Mouse (Mus musculus) liver, embryonic 14.5 days (tissue): ENCODE results near the gene H2-Eb1. TPM values are rescaled to one million over a fixed set of nuclear protein-coding genes. Genes with fewer than 3 reads are reported as not detected.
A peak's percentile ranks its signal among the peaks of the same experiment; 100 is the strongest.

Source experiments
- ATAC-seq: fragments of 200-750 bp; cut with Nextera tagmentation; 2 replicates; pipeline ENCODE4 v1.8.0; 2017; ENCODE audit warnings: moderate number of reproducible peaks, mild to moderate bottlenecking, moderate library complexity; ENCODE audit not compliant: insufficient read depth
- DNase-seq, 3 experiments: peaks; one replicate each; pipeline ENCODE4 v3.0.0-alpha.2; 2012 to 2013; ENCODE audit warnings: low read depth in 3 of 3, low spot score in 3 of 3
- H3K27ac ChIP-seq: fragments of 300-500 bp; sonication (generic); 2 replicates; pipeline ENCODE4 v1.5.1; 2014; ENCODE audit warnings: moderate library complexity, mild to moderate bottlenecking, control low read depth, inconsistent platforms
- H3K27me3 ChIP-seq: fragments of 300-500 bp; sonication (generic); 2 replicates; pipeline ENCODE4 v1.6.1; 2014; ENCODE audit warnings: mild to moderate bottlenecking, low read length, moderate library complexity; ENCODE audit not compliant: control insufficient read depth, insufficient read depth
- H3K36me3 ChIP-seq: fragments of 300-500 bp; sonication (generic); replicated peaks from 2 replicates; pipeline ENCODE4 v1.6.1; 2014; ENCODE audit warnings: low read depth; ENCODE audit not compliant: control insufficient read depth, insufficient read depth
- H3K4me1 ChIP-seq, 2 experiments: fragments of 200-500 bp in 1 of 2; fragments of 300-500 bp in 1 of 2; sonication (generic) in 1 of 2; replicated peaks; 2 replicates each; pipeline ENCODE4 v1.6.1; 2012 to 2014; ENCODE audit warnings: antibody characterized with exemption in 1 of 2, inconsistent platforms in 1 of 2, low read length in 1 of 2; ENCODE audit not compliant: control insufficient read depth in 2 of 2, insufficient read depth in 2 of 2
- H3K4me2 ChIP-seq: fragments of 300-500 bp; sonication (generic); 2 replicates; pipeline ENCODE4 v1.6.1; 2014; ENCODE audit warnings: low read depth, mild to moderate bottlenecking, control low read depth, moderate library complexity
- H3K4me3 ChIP-seq, 2 experiments: fragments of 200-500 bp in 1 of 2; fragments of 300-500 bp in 1 of 2; sonication (generic) in 1 of 2; 2 replicates each; pipeline ENCODE4 v1.5.1; 2012 to 2014; ENCODE audit warnings: low read depth in 2 of 2, low read length in 2 of 2, mild to moderate bottlenecking in 2 of 2, control low read depth in 1 of 2, inconsistent platforms in 1 of 2, moderate library complexity in 1 of 2; ENCODE audit not compliant: insufficient read depth in 1 of 2
- H3K9ac ChIP-seq: fragments of 300-500 bp; sonication (generic); replicated peaks from 2 replicates; pipeline ENCODE4 v1.6.1; 2014; ENCODE audit warnings: mild to moderate bottlenecking, control low read depth, moderate library complexity
- H3K9me3 ChIP-seq: fragments of 300-500 bp; sonication (generic); 2 replicates; pipeline ENCODE4 v1.6.1; 2016; ENCODE audit warnings: low read length, mixed read lengths; ENCODE audit not compliant: control insufficient read depth
- CTCF ChIP-seq: IDR thresholded peaks from 2 replicates; pipeline ENCODE4 v1.5.1; 2016; ENCODE audit warnings: antibody characterized with exemption, low read depth, control low read depth
- EP300 ChIP-seq: IDR thresholded peaks from 2 replicates; pipeline ENCODE4 v1.6.1; 2016; ENCODE audit warnings: antibody characterized with exemption, low read depth
- WGBS: fragments of 180-500 bp; shearing (Covaris S2); extraction: QIAGEN DNeasy Blood & Tissue Kit; methylation state at CpG from one replicate; pipeline ENCODE4 v1.1.7; 2014; ENCODE audit not compliant: insufficient replicate concordance; 5-methylcytosine and 5-hydroxymethylcytosine counted together
- polyA plus RNA-seq, 2 experiments: library from polyadenylated mRNA; depleted of rRNA in 1 of 2; stranded (reverse) in 1 of 2; unstranded in 1 of 2; fragments of >200 nt; fragmentation: Nextera tagmentation in 1 of 2; extraction: Ambion mirVana in 1 of 2; gene quantifications; 2 replicates each; pipeline versions ENCODE4 v1.2.1 to v1.2.3; 2012 to 2014

The H2-Eb1 gene
- polyA plus RNA-seq, 2 experiments: 0.65 to 0.80 TPM

DNA sequence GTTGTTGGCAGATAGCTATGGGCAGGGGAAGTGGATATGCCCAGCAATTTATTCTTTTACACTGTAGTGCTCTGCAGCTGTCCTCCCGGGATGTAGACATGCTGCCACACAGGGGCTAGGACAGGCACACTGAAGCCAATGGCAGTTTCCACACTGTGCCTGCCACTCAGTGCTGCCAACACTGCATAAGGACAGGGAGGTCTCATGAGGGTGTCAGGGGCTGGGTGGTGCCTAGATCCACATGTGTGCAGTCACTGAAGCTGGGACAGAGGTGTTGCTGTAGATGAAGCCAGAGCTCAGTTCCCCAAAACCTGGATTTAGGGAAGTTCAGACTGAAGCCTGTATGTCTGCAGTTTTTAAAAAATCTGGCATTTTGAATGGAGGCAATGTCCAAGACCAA is 6.5 kb downstream of the H2-Eb1 start:
- Histone ChIP-seq H3K27me3 (no peaks in the 10 kb centered on the region; the same call in 1 of the 2 replicates), H3K4me1 (0 out of 4 replicates have a peak, but pooled peaks cover 0 to 2% of the 10 kb centered on the region in 2 experiments), H3K27ac (no peak overlapping the region), H3K4me2 (no peak overlapping the region), H3K36me3 (no peaks in the 10 kb centered on the region), H3K9me3 (no peaks in the 10 kb centered on the region), H3K4me3 (no peak overlapping the region), H3K9ac (no peak overlapping the region)
- TF ChIP-seq CTCF: no peak
- no peak for TF ChIP-seq EP300
- DNase-seq (no peak), ATAC-seq (no peak)
- 47% methylated on average over 1 of the region's 1 CpGs for WGBS

- no peak overlapping the region for H3K9ac ChIP-seq
- no peaks in the 10 kb centered on the region for H3K36me3 ChIP-seq
- TF ChIP-seq CTCF (peak; percentile 87), EP300 (no peak)
- DNase-seq (peak in 1 of 3 experiments; percentile 6), ATAC-seq (no peak)
- no peaks in the 10 kb centered on the region for H3K27me3 ChIP-seq
- H3K4me3 ChIP-seq: no peak overlapping the region
- 32% methylated on average over 3 of the region's 3 CpGs for WGBS
- no peaks in the 10 kb centered on the region for H3K9me3 ChIP-seq
- 0 out of 4 replicates have a peak, but pooled peaks cover 0 to 2% of the 10 kb centered on the region in 2 experiments for H3K4me1 ChIP-seq
- H3K27ac ChIP-seq: no peak overlapping the region
- no peak overlapping the region for H3K4me2 ChIP-seq
These were observed 7.7 kb downstream of the H2-Eb1 start for GRCm38 (mm10) chr17:34313393-34313792.

DNA sequence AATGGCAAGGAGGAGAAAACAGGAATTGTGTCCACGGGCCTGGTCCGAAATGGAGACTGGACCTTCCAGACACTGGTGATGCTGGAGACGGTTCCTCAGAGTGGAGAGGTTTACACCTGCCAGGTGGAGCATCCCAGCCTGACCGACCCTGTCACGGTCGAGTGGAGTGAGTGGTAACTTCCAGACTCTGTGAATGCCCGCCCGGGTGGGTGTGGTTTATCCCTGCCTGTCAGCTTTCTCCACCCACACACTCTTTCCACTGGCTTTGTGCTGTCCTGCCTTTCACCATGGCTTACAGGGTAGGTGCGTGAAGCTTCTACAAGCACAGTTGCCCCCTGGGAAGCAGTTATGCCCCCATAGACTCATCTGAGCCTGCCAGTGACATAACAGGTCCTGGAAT is 8.6 kb downstream of the H2-Eb1 start:
- Histone ChIP-seq H3K27ac (no peak overlapping the region), H3K4me3 (no peak overlapping the region), H3K36me3 (no peaks in the 10 kb centered on the region), H3K9ac (no peak overlapping the region), H3K4me2 (no peak overlapping the region), H3K4me1 (0 out of 4 replicates have a peak, but pooled peaks cover 0 to 2% of the 10 kb centered on the region in 2 experiments), H3K27me3 (no peaks in the 10 kb centered on the region), H3K9me3 (no peaks in the 10 kb centered on the region)
- DNase-seq: no peak
- TF ChIP-seq EP300 (no peak), CTCF (no peak)
- 56% methylated on average over 9 of the region's 9 CpGs for WGBS
- no peak for ATAC-seq

DNA sequence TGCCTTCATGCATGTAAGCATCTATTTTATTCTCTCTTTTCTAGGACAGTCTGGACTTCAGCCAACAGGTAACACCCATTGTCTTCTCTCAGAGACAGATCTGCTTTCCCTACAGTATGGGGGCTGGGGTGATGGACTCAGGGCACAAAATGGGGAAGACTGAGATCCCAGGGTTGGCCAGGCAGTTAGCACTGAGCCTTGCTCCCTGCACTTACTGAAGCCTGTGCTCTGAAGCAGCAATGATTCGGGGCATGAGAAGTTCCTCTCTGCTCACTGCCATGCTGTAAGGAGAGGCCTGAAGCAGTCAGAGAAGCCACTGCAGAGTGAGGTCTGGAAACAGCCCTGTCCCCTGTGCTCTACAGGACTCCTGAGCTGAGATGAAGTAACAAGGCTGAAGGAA is 9.8 kb downstream of the H2-Eb1 start:
- no peak overlapping the region for H3K4me2 ChIP-seq
- H3K36me3 ChIP-seq: no peaks in the 10 kb centered on the region
- H3K9ac ChIP-seq: no peak overlapping the region
- no peaks in the 10 kb centered on the region for H3K4me1 ChIP-seq
- no peaks in the 10 kb centered on the region for H3K27me3 ChIP-seq
- no peak for DNase-seq
- H3K4me3 ChIP-seq: no peak overlapping the region
- TF ChIP-seq CTCF: no peak
- TF ChIP-seq EP300: no peak
- WGBS: 48% methylated on average over 1 of the region's 1 CpGs
- no peak overlapping the region for H3K27ac ChIP-seq
- no peak for ATAC-seq
- H3K9me3 ChIP-seq: no peaks in the 10 kb centered on the region

DNA sequence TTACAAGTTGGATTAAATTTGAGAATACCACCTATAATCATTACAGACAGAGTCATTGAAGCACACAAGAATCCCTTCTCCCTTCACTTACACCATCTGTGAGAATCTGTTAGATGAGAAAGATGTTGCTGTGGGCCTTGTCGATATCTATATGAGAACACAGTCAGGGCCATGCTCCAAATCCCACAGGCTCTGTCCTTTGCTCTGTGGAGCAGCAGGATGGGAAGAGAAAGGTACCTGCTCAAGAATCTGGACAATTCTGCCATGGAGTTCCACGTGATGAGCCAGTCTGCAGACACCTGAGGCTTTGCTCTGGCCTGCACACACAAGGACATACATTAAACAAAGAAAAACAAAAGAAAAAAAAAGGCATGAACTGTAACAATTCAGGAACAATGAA is 11.0 kb downstream of the H2-Eb1 start:
- WGBS: 46% methylated on average over 2 of the region's 2 CpGs
- ATAC-seq (no peak), DNase-seq (no peak)
- no peak overlapping the region for H3K9ac ChIP-seq
- no peak overlapping the region for H3K27ac ChIP-seq
- H3K9me3 ChIP-seq: no peaks in the 10 kb centered on the region
- H3K4me2 ChIP-seq: no peak overlapping the region
- H3K4me1 ChIP-seq: no peaks in the 10 kb centered on the region
- no peak for TF ChIP-seq CTCF
- no peak for TF ChIP-seq EP300
- no peaks in the 10 kb centered on the region for H3K27me3 ChIP-seq
- no peaks in the 10 kb centered on the region for H3K36me3 ChIP-seq
- H3K4me3 ChIP-seq: no peak overlapping the region
